Mouse (Mus musculus): ENCODE data around the gene Aamdc. TPM values are rescaled to one million over a fixed set of nuclear protein-coding genes. Genes with fewer than 3 reads are reported as not detected.

The Aamdc gene
- 10 to 100 TPM; 32.2 to 40.7 TPM for total RNA-seq (2021)
- long read RNA-seq, experiment 1, transcript Aamdc-206 (4 exons, 789 nt) = minor isoform, 10 of 40 reads
- long read RNA-seq, experiment 1, transcript Aamdc-213 (5 exons, 883 nt) = major isoform, 17 of 40 reads
- long read RNA-seq, experiment 1, partial matches to known transcripts = 0 of 40 reads
- long read RNA-seq, experiment 1, other reads (novel, unspliced or antisense) = 4 of 40 reads
- long read RNA-seq, experiment 2, partial matches to known transcripts = 0 of 14 reads
- long read RNA-seq, experiment 2, other reads (novel, unspliced or antisense) = 3 of 14 reads

DNA sequence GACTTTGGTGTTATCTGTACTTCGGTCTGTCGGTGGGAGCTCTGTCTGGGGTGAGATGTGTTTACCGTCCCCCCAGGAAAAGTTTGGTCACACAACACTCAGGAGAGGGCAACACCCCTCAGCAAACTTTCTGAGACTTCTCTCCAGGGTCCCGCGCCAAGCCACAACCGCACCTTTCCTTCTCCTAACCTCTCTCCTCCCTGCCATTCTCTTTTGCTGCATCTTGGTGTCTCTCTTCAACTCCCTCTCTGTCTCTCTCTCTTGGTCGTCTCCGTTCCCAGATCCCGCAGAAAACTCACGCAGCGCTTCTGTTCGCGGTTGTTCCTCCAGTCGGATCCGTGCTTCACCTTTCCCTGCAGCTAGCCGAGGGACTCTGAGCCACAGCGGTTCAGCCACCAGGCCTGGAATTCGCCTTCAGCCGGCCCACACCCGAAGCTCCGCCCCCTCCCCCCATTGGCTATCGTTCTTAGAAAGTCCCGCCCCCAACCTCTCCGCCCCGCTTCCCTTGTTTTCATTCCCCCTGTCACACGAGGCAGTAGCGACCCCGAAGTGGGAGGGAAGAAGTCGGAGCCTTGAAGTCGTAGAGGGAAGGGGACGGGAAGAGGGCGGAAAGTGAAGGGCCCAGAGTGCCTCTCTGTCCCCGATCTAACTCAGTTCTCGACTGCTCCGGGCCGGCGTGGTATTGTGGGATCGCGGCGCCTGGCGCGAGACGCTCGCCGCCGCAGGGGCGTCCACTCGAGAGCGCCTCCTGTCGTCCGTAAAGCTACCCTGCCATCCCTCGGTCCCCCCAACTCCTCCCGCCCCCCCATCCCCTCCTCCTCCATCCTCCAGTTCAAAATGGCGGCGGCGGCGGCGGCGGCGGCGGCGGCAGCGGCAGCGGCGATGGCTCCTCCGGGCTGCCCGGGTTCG, at the start of gene Aamdc, which contains the start of gene Rsf1:
Gene Aamdc, minus strand, starts transcription at position 431 of the 909 bp plus-strand sequence.
Gene Rsf1, plus strand, starts transcription at position 823 of the 909 bp plus-strand sequence.
- peak; percentile 95 to 98 for DNase-seq

- DNase-seq = no peak
These were observed 44.1 kb upstream of the Aamdc start for GRCm38 (mm10) chr7:97623402-97623801.

DNA sequence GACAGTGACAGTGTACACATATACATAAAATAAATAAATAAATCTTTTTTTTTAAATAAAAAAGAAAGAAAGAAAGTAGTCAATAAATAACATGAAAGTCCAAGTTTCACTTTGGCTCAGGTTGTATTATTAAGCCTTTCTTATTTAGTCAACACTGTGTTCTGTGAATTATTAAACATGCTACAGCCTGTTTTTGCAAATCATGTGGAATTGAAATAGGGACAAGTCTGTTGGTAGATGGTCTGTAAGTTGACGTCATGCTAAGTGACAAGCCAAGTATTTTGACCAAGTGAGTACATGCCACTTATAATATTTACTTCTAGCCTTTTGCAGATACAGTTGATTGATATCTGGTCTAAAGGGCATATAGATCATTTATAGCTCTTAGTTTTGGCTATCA, 43.4 kb upstream of the Aamdc start:
- no peak for DNase-seq

DNA sequence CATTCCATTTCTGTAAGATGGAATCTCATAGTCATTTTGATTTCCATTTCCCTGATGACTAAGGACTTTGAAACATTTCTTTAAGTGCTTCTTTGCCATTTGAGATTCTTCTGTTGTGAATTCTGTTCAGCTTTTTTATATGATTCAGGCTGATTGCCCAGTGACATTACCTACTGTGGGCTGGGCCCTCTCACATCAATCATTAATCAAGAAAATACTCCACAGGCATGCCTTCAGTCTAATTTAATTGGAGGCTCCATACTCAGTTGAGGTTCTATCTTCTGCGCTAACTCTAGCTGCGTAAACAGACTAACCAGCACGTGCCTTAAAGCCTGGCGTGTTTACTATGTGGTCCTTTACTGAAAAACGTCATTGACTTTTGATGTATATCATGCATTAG, 42.0 kb upstream of the Aamdc start:
- DNase-seq = no peak

GRCm38 (mm10) chr7:97598548-97598947, 19.3 kb upstream of the Aamdc start:
- DNase-seq = no peak

DNA sequence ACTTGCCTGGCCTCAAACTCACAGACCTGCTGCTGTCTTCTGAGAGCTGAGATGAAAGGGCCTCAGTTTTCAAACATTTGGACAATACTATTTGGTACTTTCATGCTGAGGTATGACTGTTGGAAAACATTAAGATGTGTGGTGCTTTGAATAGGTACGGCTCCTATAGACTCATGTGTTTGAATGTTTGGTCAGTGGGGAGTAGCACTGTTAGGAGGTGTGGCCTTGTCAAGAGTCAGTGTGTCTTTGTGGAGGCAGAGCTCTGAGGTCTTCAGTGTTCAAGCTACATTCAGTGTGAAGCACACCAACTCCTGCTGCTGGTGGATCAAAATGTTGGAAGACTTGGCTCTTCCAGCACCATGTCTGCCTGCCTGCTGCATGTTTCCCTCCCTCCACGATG, 14.2 kb upstream of the Aamdc start:
- no peak for DNase-seq

- no peak for DNase-seq
These were observed 13.1 kb upstream of the Aamdc start for GRCm38 (mm10) chr7:97592396-97592795.

DNA sequence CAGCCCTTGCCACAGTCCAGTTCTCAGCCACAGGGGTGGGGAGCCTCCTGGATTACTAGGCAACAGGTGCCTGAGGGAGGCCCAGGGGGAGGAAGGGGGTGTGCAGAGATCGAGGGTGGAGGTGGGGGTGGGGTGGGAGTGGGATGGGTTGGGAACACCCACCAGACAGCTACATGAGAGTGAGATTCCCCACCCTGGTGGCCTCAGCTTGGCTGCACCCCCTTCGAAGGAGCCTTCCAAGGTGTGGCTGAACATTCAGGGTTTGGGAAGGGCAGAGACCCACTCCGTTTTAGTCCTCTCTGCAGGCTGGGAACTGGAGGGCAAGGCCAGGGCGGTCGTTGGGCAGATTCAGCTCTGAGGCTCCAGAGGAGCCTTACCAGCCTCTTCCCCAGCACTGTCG, 12.0 kb upstream of the Aamdc start:
- no peak for DNase-seq

GRCm38 (mm10) chr7:97590488-97590887, 11.2 kb upstream of the Aamdc start:
- no peak for DNase-seq

- no peak for DNase-seq
These were observed 9.2 kb upstream of the Aamdc start for GRCm38 (mm10) chr7:97588506-97588905.

DNA sequence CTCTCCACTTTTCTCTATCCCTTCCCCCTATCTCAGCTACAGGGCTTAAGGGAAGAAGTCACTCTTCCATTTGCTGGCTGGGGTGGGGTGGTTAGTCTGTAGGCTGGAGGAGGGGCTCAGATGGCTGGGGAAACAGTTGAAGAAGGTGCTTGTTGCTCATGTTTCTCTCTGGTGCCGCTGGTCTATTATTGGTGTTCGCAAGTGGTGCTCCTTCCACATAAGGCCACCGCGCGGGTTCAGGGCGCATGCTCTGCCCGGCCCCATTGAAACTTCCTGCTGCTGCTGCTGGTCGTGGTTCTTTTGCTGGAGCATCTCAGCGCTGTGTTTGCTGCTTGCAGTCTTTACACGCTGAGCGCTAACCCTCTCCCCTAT, 1.5 kb upstream of the Aamdc start:
- peak; percentile 92 for DNase-seq

- DNase-seq = peak; percentile 49 to 61
These were observed 912 bp upstream of the Aamdc start for GRCm38 (mm10) chr7:97579976-97580842.

DNA sequence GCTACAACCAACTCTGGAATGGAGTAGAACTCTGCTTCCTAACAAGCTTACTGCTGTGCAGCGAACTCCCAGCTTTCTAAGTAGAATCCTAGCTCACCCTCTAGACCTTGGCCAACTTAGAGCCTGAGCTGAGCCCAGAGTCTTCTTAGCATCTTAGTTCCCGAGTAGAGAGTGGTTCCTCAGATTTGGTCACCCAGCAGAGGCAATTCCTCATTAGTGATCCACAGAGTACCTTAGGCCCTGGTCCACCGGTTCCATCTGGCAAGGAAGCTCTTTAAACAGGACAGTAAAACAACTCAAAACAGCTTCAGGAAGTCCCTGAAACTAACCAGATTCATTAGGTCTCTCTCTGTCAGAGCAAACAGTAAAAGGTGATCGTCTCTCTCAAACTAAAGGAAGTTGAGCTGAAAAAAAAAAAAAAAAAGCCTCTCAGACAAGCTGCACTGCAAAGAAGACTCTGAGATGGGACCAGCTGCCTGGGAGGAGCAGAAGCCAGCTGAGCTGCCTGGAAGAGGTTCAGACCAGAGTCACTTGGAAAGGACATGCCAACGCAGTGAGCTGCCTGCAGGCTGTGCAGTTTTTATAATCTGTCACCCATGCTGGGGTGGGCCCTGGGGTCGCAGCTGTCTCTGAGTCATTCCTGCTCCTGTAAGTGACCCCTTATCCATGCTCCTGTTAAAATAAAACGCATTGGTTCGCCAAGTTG, 783 bp downstream of the Aamdc start:
- peak; percentile 18 to 52 for DNase-seq

GRCm38 (mm10) chr7:97570389-97570788, 8.9 kb downstream of the Aamdc start:
- DNase-seq = peak; percentile 10 to 35

- DNase-seq = no peak
These were observed 9.9 kb downstream of the Aamdc start for GRCm38 (mm10) chr7:97569372-97569771.

DNA sequence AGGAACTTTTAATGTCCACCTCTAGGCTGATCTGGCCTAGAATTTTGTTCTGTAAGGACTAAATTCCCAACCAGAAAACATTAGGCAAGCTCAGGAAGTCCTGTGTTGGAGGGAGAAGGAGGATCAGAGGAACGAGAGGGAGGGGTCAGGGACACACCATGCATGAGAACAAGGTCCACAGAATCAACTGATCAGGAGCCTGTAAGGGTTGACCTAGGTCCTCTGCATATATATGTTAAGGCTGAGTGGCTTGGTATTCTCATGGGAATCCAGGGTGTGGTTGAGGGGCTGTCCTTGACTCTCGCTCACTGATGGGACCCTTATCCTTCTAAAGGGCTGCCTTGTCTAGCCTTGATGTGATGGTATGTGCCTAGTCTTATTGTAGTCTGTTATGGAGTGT, 15.7 kb downstream of the Aamdc start:
- no peak for DNase-seq

GRCm38 (mm10) chr7:97550673-97551072, 28.6 kb downstream of the Aamdc start:
- DNase-seq = no peak

GRCm38 (mm10) chr7:97549301-97549700, 30.0 kb downstream of the Aamdc start:
- no peak for DNase-seq

- no peak for DNase-seq
These were observed 32.8 kb downstream of the Aamdc start for GRCm38 (mm10) chr7:97546462-97546861.

DNA sequence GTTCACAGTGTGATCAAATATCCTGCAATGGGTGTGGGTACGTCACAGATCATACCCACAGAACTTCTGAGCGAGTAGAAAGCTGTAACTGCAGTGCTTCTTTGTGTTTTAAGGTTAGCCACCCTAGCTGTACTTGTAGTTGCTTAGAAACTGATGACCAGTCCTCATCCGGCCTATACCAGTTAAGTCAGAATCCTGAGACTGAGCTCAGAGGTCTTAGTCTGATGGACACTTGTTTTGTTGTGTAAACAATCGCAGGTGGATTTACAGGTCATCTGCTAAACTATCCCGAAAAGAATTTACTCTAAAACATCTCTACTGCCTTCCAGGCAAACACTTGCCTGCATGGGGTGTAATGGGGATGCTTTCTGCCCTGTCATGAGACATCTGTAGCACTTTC, 42.7 kb downstream of the Aamdc start:
- no peak for DNase-seq

- DNase-seq = no peak
These were observed 43.8 kb downstream of the Aamdc start for GRCm38 (mm10) chr7:97535531-97535930.

DNA sequence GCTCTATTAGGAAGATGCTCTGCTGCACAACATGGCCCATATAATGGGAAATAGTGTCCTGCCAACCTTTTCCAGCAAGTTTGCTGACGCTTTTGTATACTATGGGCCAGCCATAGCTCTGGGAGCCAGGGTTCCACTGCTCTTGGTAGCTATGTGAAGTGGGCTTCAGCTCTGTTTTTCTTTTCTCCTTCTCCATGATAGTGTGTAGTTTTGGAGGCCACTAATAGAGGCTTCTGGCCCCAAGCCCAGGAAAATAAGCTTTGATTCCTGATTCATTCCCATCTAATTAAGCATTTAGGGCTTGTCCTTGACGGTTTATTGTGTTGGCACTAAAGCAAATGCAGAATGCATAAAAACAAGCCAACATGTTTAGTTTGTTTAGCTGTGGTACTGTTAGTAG, 59.4 kb downstream of the Aamdc start:
- peak; percentile 9 to 20 for DNase-seq
